Mouse (Mus musculus): ENCODE measurements around the gene Lgals7. TPM values are rescaled to one million over a fixed set of nuclear protein-coding genes. Genes with fewer than 3 reads are reported as not detected.

The Lgals7 gene
- polyA plus RNA-seq, 1 experiment from 2014 or later = 0.42 TPM

GRCm38 (mm10) chr7:28824941-28825685 is 38.5 kb upstream of the Lgals7 start, which contains the start of gene Ech1:
Gene Ech1 (plus strand): TSS chr7:28825217.
- H3K9me3 ChIP-seq (ENCODE audit: control insufficient read depth, low read length) = no peaks in the 10 kb centered on the region
- peaks cover 14% of the 10 kb centered on the region; the same call in 1 of the 2 replicates for H3K4me1 ChIP-seq (replicated peaks; ENCODE audit: control insufficient read depth, insufficient read depth, low read length)
- 2% methylated on average over 33 of the region's 33 CpGs for WGBS
- peaks cover 31% of the 10 kb centered on the region for H3K36me3 ChIP-seq (ENCODE audit: control insufficient read depth, insufficient read depth, low read length)
- ATAC-seq (replicated peaks; ENCODE audit: low FRiP score, low TSS enrichment, low read depth) = peak; percentile 72
- H3K27ac ChIP-seq (ENCODE audit: low read depth) = peak within 1 kb of the TSS; percentile 83
- DNase-seq (ENCODE audit: low spot score) = peak; percentile 92
- H3K9ac ChIP-seq (ENCODE audit: low read length) = peak within 1 kb of the TSS; percentile 74
- H3K4me3 ChIP-seq (ENCODE audit: low read depth, low read length) = peak within 1 kb of the TSS; percentile 57
- H3K27me3 ChIP-seq (replicated peaks; ENCODE audit: control insufficient read depth, insufficient read depth, low read length) = no peaks in the 10 kb centered on the region
- H3K4me2 ChIP-seq (ENCODE audit: low read length) = peak within 1 kb of the TSS; percentile 71

- Histone ChIP-seq H3K4me1 (replicated peaks; ENCODE audit: control insufficient read depth, insufficient read depth, low read length) (peaks cover 14% of the 10 kb centered on the region; the same call in 1 of the 2 replicates), H3K27ac (ENCODE audit: low read depth) (peak overlapping the region; percentile 83), H3K9me3 (ENCODE audit: control insufficient read depth, low read length) (no peaks in the 10 kb centered on the region), H3K4me3 (ENCODE audit: low read depth, low read length) (peak overlapping the region; percentile 57), H3K9ac (ENCODE audit: low read length) (peak overlapping the region; percentile 74), H3K36me3 (ENCODE audit: control insufficient read depth, insufficient read depth, low read length) (peaks cover 30% of the 10 kb centered on the region), H3K4me2 (ENCODE audit: low read length) (peak overlapping the region; percentile 71), H3K27me3 (replicated peaks; ENCODE audit: control insufficient read depth, insufficient read depth, low read length) (no peaks in the 10 kb centered on the region)
- peak; percentile 65 for DNase-seq (ENCODE audit: low spot score)
- 51% methylated on average over 11 of the region's 11 CpGs for WGBS
- no peak for ATAC-seq (replicated peaks; ENCODE audit: low FRiP score, low TSS enrichment, low read depth)
Measured at GRCm38 (mm10) chr7:28825686-28826401, 37.8 kb upstream of the Lgals7 start.

GRCm38 (mm10) chr7:28826402-28826772 is 37.3 kb upstream of the Lgals7 start:
- Histone ChIP-seq H3K36me3 (ENCODE audit: control insufficient read depth, insufficient read depth, low read length) (peaks cover 25% of the 10 kb centered on the region), H3K4me2 (ENCODE audit: low read length) (peak overlapping the region; percentile 71; the same call in 1 of the 2 replicates), H3K9ac (ENCODE audit: low read length) (no peak overlapping the region; the same call in 1 of the 2 replicates), H3K4me3 (ENCODE audit: low read depth, low read length) (no peak overlapping the region), H3K27ac (ENCODE audit: low read depth) (peak overlapping the region; percentile 83), H3K27me3 (replicated peaks; ENCODE audit: control insufficient read depth, insufficient read depth, low read length) (no peaks in the 10 kb centered on the region), H3K4me1 (replicated peaks; ENCODE audit: control insufficient read depth, insufficient read depth, low read length) (peaks cover 14% of the 10 kb centered on the region; the same call in 1 of the 2 replicates), H3K9me3 (ENCODE audit: control insufficient read depth, low read length) (no peaks in the 10 kb centered on the region)
- ATAC-seq (replicated peaks; ENCODE audit: low FRiP score, low TSS enrichment, low read depth) (no peak), DNase-seq (ENCODE audit: low spot score) (peak; percentile 47)
- WGBS = 95% methylated on average over 7 of the region's 7 CpGs

GRCm38 (mm10) chr7:28827338-28827737 is 36.3 kb upstream of the Lgals7 start:
- 46% methylated on average over 3 of the region's 3 CpGs for WGBS
- Histone ChIP-seq H3K4me1 (replicated peaks; ENCODE audit: control insufficient read depth, insufficient read depth, low read length) (peaks cover 14% of the 10 kb centered on the region; the same call in 1 of the 2 replicates), H3K9ac (ENCODE audit: low read length) (no peak overlapping the region), H3K4me3 (ENCODE audit: low read depth, low read length) (no peak overlapping the region), H3K4me2 (ENCODE audit: low read length) (no peak overlapping the region), H3K27ac (ENCODE audit: low read depth) (no peak overlapping the region), H3K36me3 (ENCODE audit: control insufficient read depth, insufficient read depth, low read length) (peaks cover 15% of the 10 kb centered on the region), H3K27me3 (replicated peaks; ENCODE audit: control insufficient read depth, insufficient read depth, low read length) (no peaks in the 10 kb centered on the region), H3K9me3 (ENCODE audit: control insufficient read depth, low read length) (no peaks in the 10 kb centered on the region)
- ATAC-seq (replicated peaks; ENCODE audit: low FRiP score, low TSS enrichment, low read depth) = no peak
- no peak for DNase-seq (ENCODE audit: low spot score)

GRCm38 (mm10) chr7:28829821-28830220 is 33.8 kb upstream of the Lgals7 start:
- 93% methylated on average over 8 of the region's 8 CpGs for WGBS
- H3K27me3 ChIP-seq (replicated peaks; ENCODE audit: control insufficient read depth, insufficient read depth, low read length) = no peaks in the 10 kb centered on the region
- no peaks in the 10 kb centered on the region for H3K9me3 ChIP-seq (ENCODE audit: control insufficient read depth, low read length)
- no peak overlapping the region for H3K27ac ChIP-seq (ENCODE audit: low read depth)
- peaks cover 14% of the 10 kb centered on the region; the same call in 1 of the 2 replicates for H3K4me1 ChIP-seq (replicated peaks; ENCODE audit: control insufficient read depth, insufficient read depth, low read length)
- DNase-seq (ENCODE audit: low spot score) = no peak
- peaks cover 12% of the 10 kb centered on the region for H3K36me3 ChIP-seq (ENCODE audit: control insufficient read depth, insufficient read depth, low read length)
- no peak overlapping the region for H3K9ac ChIP-seq (ENCODE audit: low read length)
- H3K4me2 ChIP-seq (ENCODE audit: low read length) = no peak overlapping the region
- ATAC-seq (replicated peaks; ENCODE audit: low FRiP score, low TSS enrichment, low read depth) = no peak
- H3K4me3 ChIP-seq (ENCODE audit: low read depth, low read length) = no peak overlapping the region

- H3K4me1 ChIP-seq (replicated peaks; ENCODE audit: control insufficient read depth, insufficient read depth, low read length) = peaks cover 9% of the 10 kb centered on the region; the same call in 1 of the 2 replicates
- DNase-seq (ENCODE audit: low spot score) = no peak
- 70% methylated on average over 5 of the region's 5 CpGs for WGBS
- H3K27me3 ChIP-seq (replicated peaks; ENCODE audit: control insufficient read depth, insufficient read depth, low read length) = no peaks in the 10 kb centered on the region
- no peak overlapping the region for H3K4me2 ChIP-seq (ENCODE audit: low read length)
- peak overlapping the region; percentile 69; the same call in 1 of the 2 replicates for H3K27ac ChIP-seq (ENCODE audit: low read depth)
- H3K4me3 ChIP-seq (ENCODE audit: low read depth, low read length) = no peak overlapping the region
- no peaks in the 10 kb centered on the region for H3K9me3 ChIP-seq (ENCODE audit: control insufficient read depth, low read length)
- ATAC-seq (replicated peaks; ENCODE audit: low FRiP score, low TSS enrichment, low read depth) = no peak
- H3K9ac ChIP-seq (ENCODE audit: low read length) = no peak overlapping the region
- peaks cover 12% of the 10 kb centered on the region for H3K36me3 ChIP-seq (ENCODE audit: control insufficient read depth, insufficient read depth, low read length)
Measured at GRCm38 (mm10) chr7:28830981-28831380, 32.7 kb upstream of the Lgals7 start.

- Histone ChIP-seq H3K27ac (ENCODE audit: low read depth) (peak overlapping the region; percentile 69), H3K9me3 (ENCODE audit: control insufficient read depth, low read length) (no peaks in the 10 kb centered on the region), H3K9ac (ENCODE audit: low read length) (no peak overlapping the region), H3K4me3 (ENCODE audit: low read depth, low read length) (no peak overlapping the region), H3K27me3 (replicated peaks; ENCODE audit: control insufficient read depth, insufficient read depth, low read length) (no peaks in the 10 kb centered on the region), H3K36me3 (ENCODE audit: control insufficient read depth, insufficient read depth, low read length) (peaks cover 12% of the 10 kb centered on the region), H3K4me1 (replicated peaks; ENCODE audit: control insufficient read depth, insufficient read depth, low read length) (0 out of 2 replicates have a peak, but pooled peaks cover 3% of the 10 kb centered on the region), H3K4me2 (ENCODE audit: low read length) (no peak overlapping the region)
- DNase-seq (ENCODE audit: low spot score) (no peak), ATAC-seq (replicated peaks; ENCODE audit: low FRiP score, low TSS enrichment, low read depth) (peak; percentile 21; the same call in 1 of the 2 replicates)
- WGBS = 75% methylated on average over 17 of the region's 17 CpGs
Measured at GRCm38 (mm10) chr7:28831411-28832125, 32.1 kb upstream of the Lgals7 start.

GRCm38 (mm10) chr7:28832137-28832536 is 31.5 kb upstream of the Lgals7 start:
- ATAC-seq (replicated peaks; ENCODE audit: low FRiP score, low TSS enrichment, low read depth) (peak; percentile 46), DNase-seq (ENCODE audit: low spot score) (no peak)
- no peaks in the 10 kb centered on the region for H3K27me3 ChIP-seq (replicated peaks; ENCODE audit: control insufficient read depth, insufficient read depth, low read length)
- H3K27ac ChIP-seq (ENCODE audit: low read depth) = peak overlapping the region; percentile 69
- H3K9me3 ChIP-seq (ENCODE audit: control insufficient read depth, low read length) = no peaks in the 10 kb centered on the region
- no peak overlapping the region for H3K4me3 ChIP-seq (ENCODE audit: low read depth, low read length)
- H3K36me3 ChIP-seq (ENCODE audit: control insufficient read depth, insufficient read depth, low read length) = peaks cover 12% of the 10 kb centered on the region
- 0 out of 2 replicates have a peak, but pooled peaks cover 3% of the 10 kb centered on the region for H3K4me1 ChIP-seq (replicated peaks; ENCODE audit: control insufficient read depth, insufficient read depth, low read length)
- WGBS = 55% methylated on average over 6 of the region's 6 CpGs
- 0 out of 2 replicates have a peak overlapping the region, but pooled peaks have one; percentile 9 for H3K4me2 ChIP-seq (ENCODE audit: low read length)
- H3K9ac ChIP-seq (ENCODE audit: low read length) = no peak overlapping the region

All from intestine, embryonic 14.5 days (tissue).